Comparison of ENCODE assay signal across 22 mouse cellular contexts in genomic region chr12:100044704-100045103, GRCm38 (mm10).
DNase-seq lines count a peak whose midpoint lies in the region; ATAC-seq and TF ChIP-seq lines count a peak whose summit lies in the region.
"Had no signal": no experiment of that assay in that cellular context is flagged by ENCODE, and none has a peak within 500 bp of the region (broad histone marks: within the 10 kb centered on the region; RNA-seq: fewer than 3 reads in every experiment).

No protein-coding gene starts in this region.

- no peak for ATAC-seq in erythroid progenitor cell, adult 5-6 weeks (replicated peaks; ENCODE audit: low FRiP score, poor library complexity, severe bottlenecking)
- ATAC-seq: forebrain, postnatal 0 days; hindbrain, postnatal 0 days had no signal

- no peak overlapping the region for H3K4me3 ChIP-seq in layer of hippocampus, adult 2 months
- H3K4me3 ChIP-seq: embryonic facial prominence, embryonic 15.5 days; erythroblast, embryonic 14.5 days; forebrain, embryonic 12.5 days; heart, adult 2 months; heart, embryonic 13.5 days; hindbrain, embryonic 13.5 days had no signal

- TF ChIP-seq CTCF in layer of hippocampus, adult 2 months (conservative IDR thresholded peaks at IDR 0.05), result no peak

- peak overlapping the region; percentile 69 for H3K27ac ChIP-seq in layer of hippocampus, adult 2 months
- H3K27ac ChIP-seq: embryonic facial prominence, embryonic 15.5 days; forebrain, embryonic 12.5 days; heart, adult 2 months; heart, embryonic 13.5 days; hindbrain, embryonic 13.5 days; hindbrain, postnatal 0 days had no signal

- DNase-seq in layer of hippocampus, adult 2 months (ENCODE audit: low spot score in 2 of 2), result no peak
- no peak for DNase-seq in layer of hippocampus, postnatal 25 days (ENCODE audit: extremely low spot score in 1 of 2, low spot score in 1 of 2)
- DNase-seq in 3T3-L1 (ENCODE audit: low read depth, low spot score), result peak; percentile 3
- DNase-seq in 416B (ENCODE audit: low read depth), result peak; percentile 49
- peak; percentile 11 for DNase-seq in fibroblast of lung, adult 2 months (ENCODE audit: low read depth)
- no peak for DNase-seq in cerebellum, adult 8-10 months
- no peak for DNase-seq in left cerebral cortex, adult 11 months (ENCODE audit: low spot score)
- DNase-seq: adrenal gland, postnatal 10 days; cerebellum, adult 11-12 months; cerebellum, adult 9-11 months; cerebellum, postnatal 36 days; embryo, embryonic 11 days; forebrain, postnatal 0 days; heart, adult 2 months; heart, postnatal 4 days had no signal

Comparison
In these comparisons a context has a peak if more than half of its experiments do, and no peak if none do; other contexts are left out.
1. DNase-seq: peak in 3T3-L1 (single experiment), 416B (single experiment) and fibroblast of lung, adult 2 months (single experiment); none in layer of hippocampus, adult 2 months (0 of 2), layer of hippocampus, postnatal 25 days (0 of 2), cerebellum, adult 8-10 months (single experiment) and left cerebral cortex, adult 11 months (single experiment).